Mouse (Mus musculus) heart, adult 2 months (tissue): ENCODE measurements around the gene D430042O09Rik. TPM values are rescaled to one million over a fixed set of nuclear protein-coding genes. Genes with fewer than 3 reads are reported as not detected.

Experiments
- DNase-seq, 2 experiments: peaks; one replicate each; pipeline ENCODE4 v3.0.0; 2021
- H3K27ac ChIP-seq: fragments of 200-600 bp; 2 replicates; pipeline ENCODE4 v1.8.1; 2022
- H3K27me3 ChIP-seq: fragments of 200-500 bp; 2 replicates; pipeline ENCODE4 v1.6.1; 2012; ENCODE audit warnings: mild to moderate bottlenecking, low read length, inconsistent platforms, mixed read lengths; ENCODE audit not compliant: control insufficient read depth, insufficient read depth
- H3K36me3 ChIP-seq: fragments of 200-500 bp; 2 replicates; pipeline ENCODE4 v1.6.1; 2012; ENCODE audit warnings: low read length, inconsistent platforms; ENCODE audit not compliant: control insufficient read depth, insufficient read depth
- H3K4me1 ChIP-seq: fragments of 200-500 bp; 2 replicates; pipeline ENCODE4 v1.6.1; 2011; ENCODE audit warnings: low read length; ENCODE audit not compliant: control insufficient read depth, insufficient read depth
- H3K4me3 ChIP-seq: fragments of 200-600 bp; 2 replicates; pipeline ENCODE4 v1.8.1; 2022
- H3K79me2 ChIP-seq: fragments of 200-500 bp; replicated peaks from 2 replicates; pipeline ENCODE4 v1.6.1; 2012; ENCODE audit warnings: mild to moderate bottlenecking, inconsistent platforms, low read length, moderate library complexity, mixed read lengths; ENCODE audit not compliant: control insufficient read depth, insufficient read depth
- H3K9ac ChIP-seq: fragments of 200-500 bp; 2 replicates; pipeline ENCODE4 v1.6.1; 2012; ENCODE audit warnings: low read depth, mild to moderate bottlenecking, control low read depth, inconsistent platforms, low read length, mixed read lengths
- CTCF ChIP-seq: fragments of 200-600 bp; IDR thresholded peaks from 2 replicates; pipeline ENCODE4 v1.8.1; 2022; ENCODE audit warnings: antibody characterized with exemption, mild to moderate bottlenecking, moderate library complexity
- EP300 ChIP-seq: fragments of 200-500 bp; IDR thresholded peaks from 2 replicates; pipeline ENCODE4 v1.6.1; 2011; ENCODE audit warnings: low read depth, low read length, control low read depth; ENCODE audit not compliant: insufficient read depth
- POLR2A ChIP-seq: fragments of 200-500 bp; IDR thresholded peaks from 2 replicates; pipeline ENCODE4 v1.6.1; 2011; ENCODE audit warnings: mild to moderate bottlenecking, low read depth, low read length, control low read depth; ENCODE audit not compliant: insufficient read depth
- WGBS: fragments of 180-500 bp; shearing (Covaris S2); methylation state at CpG from one replicate; pipeline ENCODE4 v1.1.7; 2018; 5-methylcytosine and 5-hydroxymethylcytosine counted together
- intact Hi-C: fragments of 180-260 bp; cut with DNase I; formaldehyde crosslinking; loops from one replicate; pipeline ENCODE4 v1.15.1; 2025
- polyA plus RNA-seq: library from polyadenylated mRNA; depleted of rRNA; stranded (reverse); fragments of >200 nt; gene quantifications from 2 replicates; pipeline ENCODE4 v1.2.3, GENCODE M21; 2012
- total RNA-seq, 2 experiments: library from RNA; stranded (reverse); gene quantifications; 2 replicates each; pipeline ENCODE4 v1.2.3; 2021

Gene D430042O09Rik
- total and polyA plus RNA-seq, 3 experiments = 8.2 to 11.5 (median 9.3) TPM

DNA sequence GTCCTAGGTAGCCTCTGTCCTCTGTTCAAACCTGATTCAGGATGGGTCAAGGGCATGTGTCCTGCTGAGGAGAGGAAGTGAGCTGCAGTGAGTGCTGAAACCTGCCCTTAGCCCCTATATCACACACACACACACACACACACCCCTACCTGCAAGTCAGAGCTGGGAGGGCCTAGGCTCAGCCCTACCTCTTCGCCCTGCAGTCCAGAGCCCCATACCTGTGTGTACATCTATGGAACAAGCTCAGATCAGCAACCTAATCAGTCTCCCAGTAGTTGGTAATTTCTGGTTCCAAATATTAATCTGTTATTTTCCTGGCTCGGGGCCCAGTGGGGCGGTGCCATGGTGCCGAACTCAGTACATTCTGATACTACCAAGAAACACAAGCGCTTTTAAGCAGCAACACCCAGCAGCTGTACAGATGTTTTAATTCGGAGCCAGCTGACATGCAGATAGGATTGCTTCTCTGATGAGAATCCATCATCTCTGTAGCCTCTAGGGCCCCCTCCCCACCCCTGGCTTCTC lies 166.3 kb downstream of the D430042O09Rik start:
- no peak for DNase-seq
- Histone ChIP-seq H3K79me2 (no peaks in the 10 kb centered on the region), H3K9ac (no peak overlapping the region), H3K36me3 (no peaks in the 10 kb centered on the region), H3K4me3 (no peak overlapping the region), H3K4me1 (no peaks in the 10 kb centered on the region), H3K27ac (no peak overlapping the region), H3K27me3 (no peaks in the 10 kb centered on the region)
- intact Hi-C loops = no loop called here
- 69% methylated on average over 6 of the region's 6 CpGs for WGBS
- TF ChIP-seq EP300 (no peak), POLR2A (no peak), CTCF (no peak)

DNA sequence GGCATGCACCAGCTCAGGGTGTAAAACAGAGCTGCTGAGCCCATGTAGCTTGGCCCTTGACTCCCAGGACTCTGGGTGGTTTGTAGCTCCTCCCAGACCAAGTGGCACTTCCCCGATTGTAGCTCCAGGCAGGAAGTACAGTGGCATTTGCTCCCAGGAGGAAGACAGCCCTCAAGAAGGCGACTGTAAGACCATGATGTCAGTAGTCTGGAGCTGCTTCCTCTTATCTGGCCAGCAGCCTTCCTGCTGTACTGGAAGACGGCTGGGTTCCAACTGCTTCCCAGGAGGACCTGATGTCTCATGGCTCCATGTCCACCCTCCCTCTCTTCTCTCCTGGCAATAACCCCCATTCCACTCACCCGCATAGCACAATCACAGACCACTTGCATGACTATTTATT lies 170.4 kb downstream of the D430042O09Rik start:
- intact Hi-C loops = no loop called here
- H3K27ac ChIP-seq = no peak overlapping the region
- H3K9ac ChIP-seq = no peak overlapping the region
- H3K4me1 ChIP-seq = no peaks in the 10 kb centered on the region
- 38% methylated on average over 4 of the region's 4 CpGs for WGBS
- no peak overlapping the region for H3K4me3 ChIP-seq
- H3K79me2 ChIP-seq = no peaks in the 10 kb centered on the region
- no peaks in the 10 kb centered on the region for H3K27me3 ChIP-seq
- no peaks in the 10 kb centered on the region for H3K36me3 ChIP-seq
- peak in 1 of 2 experiments; percentile 36 for DNase-seq
- TF ChIP-seq CTCF (no peak), POLR2A (no peak), EP300 (no peak)

DNA sequence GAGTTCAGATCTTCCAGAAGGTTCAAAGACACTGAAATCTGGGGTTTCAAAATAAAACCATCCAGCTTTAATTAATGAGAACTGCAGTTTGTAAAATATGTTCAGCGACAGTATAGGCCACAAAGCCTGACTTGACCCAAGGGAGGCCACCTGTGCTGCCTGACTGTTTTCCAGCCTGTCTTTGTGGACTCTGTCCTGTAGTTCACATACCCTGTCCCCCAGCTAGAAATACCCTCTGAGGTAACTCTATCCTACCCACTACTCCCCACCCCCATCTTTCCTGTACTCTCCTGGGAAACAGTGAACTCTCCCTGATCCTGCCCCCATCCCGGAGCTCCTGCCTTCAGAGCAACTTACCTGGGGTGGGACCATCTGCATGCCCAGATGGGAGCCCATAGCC lies 175.5 kb downstream of the D430042O09Rik start:
- Histone ChIP-seq H3K9ac (no peak overlapping the region), H3K79me2 (no peaks in the 10 kb centered on the region), H3K4me1 (no peaks in the 10 kb centered on the region; the same call in 1 of the 2 replicates), H3K36me3 (no peaks in the 10 kb centered on the region), H3K4me3 (no peak overlapping the region), H3K27ac (no peak overlapping the region), H3K27me3 (no peaks in the 10 kb centered on the region)
- no peak for DNase-seq
- TF ChIP-seq EP300 (no peak), POLR2A (no peak), CTCF (no peak)
- 73% methylated on average over 2 of the region's 2 CpGs for WGBS
- intact Hi-C loops = no loop called here

DNA sequence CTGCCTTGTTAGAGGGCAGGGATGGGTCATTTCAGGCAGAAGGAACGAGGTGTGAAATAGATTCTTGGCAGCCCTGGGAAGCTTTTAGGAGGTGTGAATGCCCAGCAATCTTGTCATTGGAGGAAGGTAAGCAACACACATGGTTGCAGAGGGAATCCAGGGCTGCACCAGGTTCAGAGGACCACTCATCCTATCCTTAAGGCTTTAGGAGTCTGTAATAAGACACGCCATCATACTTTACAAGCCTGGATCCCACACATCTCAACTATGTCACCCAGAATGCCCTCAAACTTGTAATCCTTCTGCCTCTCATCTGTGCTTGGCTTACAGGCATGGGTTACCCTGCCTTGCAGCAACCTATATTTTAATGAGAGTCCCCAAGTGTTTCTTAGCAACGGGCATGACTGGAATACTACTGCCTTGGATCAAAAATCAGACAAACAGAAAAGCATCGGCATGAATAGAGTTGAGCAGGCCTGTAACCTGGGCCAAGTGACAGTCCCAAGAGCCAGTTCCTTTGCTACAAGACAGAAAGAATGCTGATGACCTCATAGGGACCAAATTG lies 178.5 kb downstream of the D430042O09Rik start:
- intact Hi-C loops = no loop called here
- WGBS = 61% methylated on average over 4 of the region's 4 CpGs

DNA sequence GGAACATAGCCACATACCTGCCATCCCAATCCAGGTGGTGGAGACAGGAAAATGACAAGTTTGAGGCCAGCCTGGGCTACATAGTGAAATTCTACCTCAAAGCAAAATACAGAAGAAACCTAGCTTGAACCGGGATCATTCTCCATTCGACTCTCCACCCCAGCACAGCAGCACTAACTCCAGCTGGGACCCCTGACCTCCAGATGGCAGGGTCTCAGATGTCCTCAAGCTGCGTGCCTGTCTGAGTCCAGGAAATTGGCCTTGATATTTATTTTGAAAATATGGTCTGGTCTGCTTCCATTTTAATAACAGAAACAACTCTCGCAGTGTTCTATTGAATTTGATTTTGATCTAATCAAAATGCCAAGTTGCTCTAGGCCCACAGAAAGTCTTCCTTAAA lies 179.4 kb downstream of the D430042O09Rik start:
- no peak for DNase-seq
- intact Hi-C loops = no loop called here

More for the DNA sequence above, 178.5 kb downstream of the D430042O09Rik start:
- H3K27ac ChIP-seq = no peak overlapping the region
- no peak overlapping the region for H3K4me3 ChIP-seq
- no peak for DNase-seq
- H3K9ac ChIP-seq = no peak overlapping the region
- no peaks in the 10 kb centered on the region; the same call in 1 of the 2 replicates for H3K4me1 ChIP-seq
- TF ChIP-seq CTCF (no peak), EP300 (no peak), POLR2A (no peak)
- no peaks in the 10 kb centered on the region for H3K79me2 ChIP-seq
- H3K27me3 ChIP-seq = no peaks in the 10 kb centered on the region
- H3K36me3 ChIP-seq = no peaks in the 10 kb centered on the region

DNA sequence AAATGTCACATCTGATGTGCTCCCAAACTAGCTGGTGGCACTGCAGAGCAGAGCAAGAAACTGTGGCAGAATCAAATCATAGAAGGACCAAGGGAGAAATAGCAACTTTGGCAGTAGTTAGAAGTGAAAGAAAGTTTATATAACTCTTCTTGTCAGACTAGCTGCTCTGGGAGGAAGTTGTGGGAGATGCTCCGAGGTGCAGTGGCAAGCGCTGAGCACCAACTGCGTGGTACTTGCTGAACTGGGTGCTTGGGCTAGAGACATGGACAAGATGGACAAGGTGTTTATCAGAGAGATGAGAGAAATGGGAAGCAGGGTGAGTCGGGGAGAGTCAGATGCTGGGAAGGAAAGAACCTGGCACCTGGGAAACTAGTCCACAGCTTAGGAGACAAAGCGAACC lies 180.1 kb downstream of the D430042O09Rik start:
- no peak overlapping the region for H3K4me3 ChIP-seq
- H3K27ac ChIP-seq = no peak overlapping the region
- TF ChIP-seq CTCF (no peak), EP300 (no peak), POLR2A (no peak)
- 79% methylated on average over 5 of the region's 5 CpGs for WGBS
- no peak overlapping the region for H3K9ac ChIP-seq
- no peaks in the 10 kb centered on the region for H3K79me2 ChIP-seq
- H3K27me3 ChIP-seq = no peaks in the 10 kb centered on the region
- DNase-seq = no peak
- intact Hi-C loops = no loop called here
- H3K4me1 ChIP-seq = no peaks in the 10 kb centered on the region; the same call in 1 of the 2 replicates
- no peaks in the 10 kb centered on the region for H3K36me3 ChIP-seq

More for the DNA sequence above, 179.4 kb downstream of the D430042O09Rik start:
- no peaks in the 10 kb centered on the region for H3K79me2 ChIP-seq
- H3K4me1 ChIP-seq = no peaks in the 10 kb centered on the region; the same call in 1 of the 2 replicates
- no peak overlapping the region for H3K9ac ChIP-seq
- TF ChIP-seq POLR2A = no peak
- TF ChIP-seq EP300 = no peak
- no peak for TF ChIP-seq CTCF
- 72% methylated on average over 4 of the region's 4 CpGs for WGBS
- H3K27me3 ChIP-seq = no peaks in the 10 kb centered on the region
- no peaks in the 10 kb centered on the region for H3K36me3 ChIP-seq
- no peak overlapping the region for H3K4me3 ChIP-seq
- H3K27ac ChIP-seq = no peak overlapping the region
